Mouse (Mus musculus): ENCODE measurements around the gene D630045J12Rik.

D630045J12Rik gene

GRCm38 (mm10) chr6:38242295-38242830 lies 11.4 kb downstream of the D630045J12Rik start:
- no peak for DNase-seq

GRCm38 (mm10) chr6:38241508-38241907 lies 12.3 kb downstream of the D630045J12Rik start:
- no peak for DNase-seq

GRCm38 (mm10) chr6:38240618-38241017 lies 13.2 kb downstream of the D630045J12Rik start:
- no peak for DNase-seq

GRCm38 (mm10) chr6:38238382-38238781 lies 15.4 kb downstream of the D630045J12Rik start:
- peak; percentile 45 for DNase-seq

DNA sequence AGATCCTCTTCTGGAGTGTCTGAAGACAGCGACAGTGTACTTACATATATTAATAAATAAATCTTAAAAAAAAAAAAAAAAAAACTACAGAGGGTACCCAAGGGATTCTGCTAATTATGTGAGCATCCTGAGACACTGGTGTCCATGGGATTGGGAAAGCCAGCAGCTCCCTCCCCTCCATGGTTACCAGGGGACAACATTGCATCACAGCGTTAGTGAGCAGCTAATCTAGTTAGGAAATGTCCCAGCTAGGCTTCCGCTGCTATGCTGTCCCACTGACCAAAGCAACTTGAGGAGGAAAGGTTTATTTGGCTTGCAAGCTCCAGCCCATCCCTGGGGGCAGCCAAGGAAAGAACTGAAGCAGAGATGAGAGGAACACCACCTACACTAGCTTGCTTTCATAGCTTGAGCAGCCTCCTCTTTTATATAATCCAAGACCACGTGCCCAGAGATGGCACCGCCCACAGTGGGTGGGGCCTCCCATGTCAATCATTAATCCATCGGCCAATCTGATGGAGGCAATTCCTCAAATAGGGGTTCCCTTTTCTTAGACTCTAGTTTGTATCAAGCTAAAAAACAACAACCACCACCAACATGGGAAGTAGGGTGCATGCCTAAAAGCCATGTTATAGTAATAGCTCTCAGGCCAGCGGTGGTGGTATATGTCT lies 17.7 kb downstream of the D630045J12Rik start:
- no peak for DNase-seq

- DNase-seq = no peak
Measured at GRCm38 (mm10) chr6:38233803-38234202, 20.0 kb downstream of the D630045J12Rik start.

DNA sequence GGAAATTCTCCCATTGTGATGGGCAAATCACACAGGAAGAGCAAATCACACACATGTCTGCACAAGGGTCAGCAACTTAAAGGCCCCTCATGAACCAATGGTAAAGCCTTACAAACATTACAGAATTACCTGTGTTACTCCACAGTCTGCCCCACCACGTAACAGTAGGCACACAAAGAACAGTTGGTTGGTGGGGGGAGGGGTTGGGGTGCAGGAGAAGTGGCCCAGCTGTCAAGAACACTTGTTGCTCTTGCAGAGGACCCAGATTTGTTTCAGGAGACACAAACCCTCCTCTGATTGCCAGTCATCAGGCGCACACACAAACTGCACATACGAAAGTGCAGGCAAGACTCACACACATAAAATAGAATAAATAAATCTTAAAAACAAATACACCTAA lies 20.9 kb downstream of the D630045J12Rik start:
- DNase-seq = no peak

DNA sequence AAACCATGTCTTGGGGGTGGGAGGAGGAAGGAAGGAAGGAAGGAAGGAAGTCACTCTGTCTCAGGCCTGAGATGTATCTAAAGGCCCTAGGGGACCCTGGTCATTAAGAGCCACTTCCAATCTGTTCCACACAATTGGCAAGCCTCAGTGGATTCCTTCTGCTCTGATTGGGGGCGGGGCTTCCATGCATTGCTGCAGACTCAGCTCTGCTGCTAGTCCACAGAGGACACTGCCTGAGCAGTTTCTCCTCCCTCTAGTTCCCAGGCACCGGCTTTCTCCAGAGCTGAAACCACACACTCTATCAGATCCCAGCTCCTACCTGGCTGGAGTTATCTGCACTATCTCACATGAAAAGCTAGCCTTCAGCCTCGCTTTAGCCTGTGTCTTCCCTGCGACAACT lies 21.8 kb downstream of the D630045J12Rik start:
- no peak for DNase-seq

- no peak for DNase-seq
Measured at GRCm38 (mm10) chr6:38224079-38224478, 29.7 kb downstream of the D630045J12Rik start.

DNA sequence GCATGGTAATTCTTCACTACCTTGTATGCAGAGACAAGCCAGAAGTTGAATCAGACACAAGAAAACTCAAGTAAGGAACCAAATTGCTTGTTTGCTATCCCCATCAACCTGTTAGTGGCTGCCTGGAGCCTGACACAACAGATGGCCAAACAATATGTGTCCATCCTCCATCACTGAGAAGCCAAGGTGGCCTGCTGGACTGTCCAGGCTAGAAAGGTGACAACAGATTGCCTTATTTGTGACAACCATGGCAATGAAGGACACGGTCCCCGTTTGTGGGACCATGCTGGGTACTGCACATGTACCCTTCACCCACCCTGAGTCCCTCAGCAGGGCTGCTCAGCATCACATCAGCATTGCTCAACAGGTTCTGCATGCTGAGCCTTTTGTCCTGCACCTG lies 34.5 kb downstream of the D630045J12Rik start:
- peak; percentile 87 for DNase-seq

DNA sequence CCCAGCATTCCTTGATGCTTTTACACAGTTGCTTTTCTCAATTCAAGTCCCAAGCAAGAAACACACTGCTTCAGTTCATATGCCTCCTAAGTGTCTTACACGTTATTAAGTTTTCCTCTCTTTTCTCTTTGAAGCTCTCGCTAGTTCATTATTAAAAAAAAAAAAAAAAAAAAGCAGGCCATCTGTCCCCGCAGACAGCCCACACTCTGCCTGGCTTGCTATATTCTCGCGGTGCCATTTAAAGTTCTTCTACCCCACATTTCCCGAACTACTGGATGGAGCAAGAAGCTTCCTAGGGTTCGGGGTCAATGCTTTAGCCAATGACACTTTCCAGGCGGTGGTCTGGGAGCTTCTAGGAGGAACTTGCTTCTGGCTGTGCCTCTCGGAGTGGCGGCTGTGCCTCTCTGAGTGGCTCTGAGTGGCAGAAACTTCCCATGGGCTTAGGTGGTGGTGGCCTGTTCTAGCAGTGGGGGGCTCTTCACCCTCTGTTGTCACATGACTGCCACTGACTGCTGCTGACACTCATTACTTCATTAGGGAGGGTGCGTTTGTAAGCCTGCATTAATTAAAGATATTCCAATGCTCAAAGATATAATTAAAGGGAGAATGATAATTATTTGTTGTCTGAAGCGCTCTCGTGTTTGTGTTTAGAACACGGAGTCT lies 38.2 kb downstream of the D630045J12Rik start:
- no peak for DNase-seq

GRCm38 (mm10) chr6:38207621-38208020 lies 46.2 kb downstream of the D630045J12Rik start:
- DNase-seq = no peak

DNA sequence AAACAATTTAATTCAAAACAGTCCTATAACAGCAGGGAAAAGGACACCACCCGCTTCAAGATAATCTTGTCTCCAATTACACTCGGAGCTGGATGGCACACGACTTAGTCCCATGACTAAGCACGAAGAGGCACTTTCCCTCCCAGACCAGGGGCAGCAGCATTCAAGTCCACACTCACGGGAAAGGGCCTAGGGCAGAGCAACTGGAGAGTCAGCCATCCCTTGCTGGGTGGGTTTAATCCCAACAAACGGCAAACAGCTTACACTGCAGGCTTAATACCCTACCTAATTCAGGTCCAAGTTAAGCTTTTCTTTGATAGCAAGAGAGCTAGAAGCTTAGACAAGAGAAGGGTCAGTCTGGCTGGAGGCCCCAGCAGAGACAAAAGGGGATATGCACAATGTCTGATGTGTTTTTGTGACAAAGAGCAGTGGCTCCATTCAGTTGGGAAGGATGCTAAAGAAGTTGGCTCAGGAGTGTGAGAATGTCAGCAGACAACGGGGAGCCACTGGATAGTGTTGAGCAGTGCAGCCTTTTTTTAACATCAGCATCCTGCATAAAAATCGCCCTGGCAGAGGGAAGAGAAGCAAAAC lies 46.8 kb downstream of the D630045J12Rik start:
- no peak for DNase-seq

DNA sequence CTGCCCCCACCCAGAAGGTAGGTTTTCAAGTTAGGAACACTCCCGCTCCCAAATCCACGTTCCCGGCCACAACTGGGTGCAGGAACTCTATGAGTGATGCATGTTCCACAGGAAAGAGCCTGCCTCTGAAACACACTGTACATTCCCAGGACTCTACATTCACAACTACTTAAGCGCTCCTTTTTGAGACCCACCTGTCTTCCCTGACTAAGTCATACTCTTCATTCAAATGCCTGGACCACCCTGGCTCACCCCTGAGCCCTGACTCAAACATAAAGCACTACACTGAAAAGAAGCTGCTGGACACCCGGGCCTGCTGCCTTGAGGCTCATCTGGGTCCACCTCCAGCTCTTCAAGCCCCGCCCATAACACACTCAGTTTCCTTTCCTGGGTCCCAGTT lies 48.4 kb downstream of the D630045J12Rik start:
- DNase-seq = no peak

GRCm38 (mm10) chr6:38203820-38204219 lies 50.0 kb downstream of the D630045J12Rik start:
- DNase-seq = no peak

- DNase-seq = no peak
Measured at GRCm38 (mm10) chr6:38202816-38203215, 51.0 kb downstream of the D630045J12Rik start.

DNA sequence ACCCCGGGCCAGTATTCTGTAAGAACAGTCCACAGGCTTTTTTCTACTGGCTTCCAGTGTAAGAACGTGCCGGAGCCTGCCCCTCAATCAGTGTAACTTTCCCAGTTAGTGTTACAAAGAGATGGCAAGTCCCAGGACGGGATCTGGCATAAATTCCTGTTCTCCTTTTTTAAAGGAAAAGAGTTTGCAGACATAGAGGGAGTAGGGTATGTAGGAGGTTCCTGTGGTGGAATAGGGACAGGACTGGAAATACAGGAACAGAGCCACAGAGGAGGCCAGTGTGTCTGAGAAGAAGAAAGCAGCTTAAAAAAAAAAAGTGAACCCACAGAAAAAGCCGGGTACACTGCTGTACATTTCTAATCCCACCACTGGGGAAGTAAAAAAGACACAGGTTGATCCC lies 52.3 kb downstream of the D630045J12Rik start:
- no peak for DNase-seq

DNA sequence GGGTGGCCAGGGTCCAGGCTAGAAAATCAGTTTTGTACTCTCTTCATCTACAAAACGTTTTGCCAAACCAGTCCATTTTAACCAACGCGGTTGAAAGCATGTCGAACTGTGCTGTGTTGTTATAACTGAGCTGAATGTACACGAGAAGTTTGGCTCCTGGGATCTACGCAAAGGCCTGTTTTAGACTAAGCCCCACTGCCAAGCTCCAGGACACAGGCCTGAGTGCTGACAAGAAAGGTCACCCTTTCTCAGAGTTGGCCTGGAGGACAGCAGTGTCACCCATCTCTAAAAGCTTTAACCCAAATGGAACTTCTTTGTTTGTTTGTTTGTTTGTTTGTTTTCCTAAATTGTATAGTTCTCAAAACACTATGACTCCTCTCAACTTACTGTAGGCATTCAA lies 54.2 kb downstream of the D630045J12Rik start:
- DNase-seq = no peak

- DNase-seq = no peak
Measured at GRCm38 (mm10) chr6:38198727-38199126, 55.1 kb downstream of the D630045J12Rik start.

DNA sequence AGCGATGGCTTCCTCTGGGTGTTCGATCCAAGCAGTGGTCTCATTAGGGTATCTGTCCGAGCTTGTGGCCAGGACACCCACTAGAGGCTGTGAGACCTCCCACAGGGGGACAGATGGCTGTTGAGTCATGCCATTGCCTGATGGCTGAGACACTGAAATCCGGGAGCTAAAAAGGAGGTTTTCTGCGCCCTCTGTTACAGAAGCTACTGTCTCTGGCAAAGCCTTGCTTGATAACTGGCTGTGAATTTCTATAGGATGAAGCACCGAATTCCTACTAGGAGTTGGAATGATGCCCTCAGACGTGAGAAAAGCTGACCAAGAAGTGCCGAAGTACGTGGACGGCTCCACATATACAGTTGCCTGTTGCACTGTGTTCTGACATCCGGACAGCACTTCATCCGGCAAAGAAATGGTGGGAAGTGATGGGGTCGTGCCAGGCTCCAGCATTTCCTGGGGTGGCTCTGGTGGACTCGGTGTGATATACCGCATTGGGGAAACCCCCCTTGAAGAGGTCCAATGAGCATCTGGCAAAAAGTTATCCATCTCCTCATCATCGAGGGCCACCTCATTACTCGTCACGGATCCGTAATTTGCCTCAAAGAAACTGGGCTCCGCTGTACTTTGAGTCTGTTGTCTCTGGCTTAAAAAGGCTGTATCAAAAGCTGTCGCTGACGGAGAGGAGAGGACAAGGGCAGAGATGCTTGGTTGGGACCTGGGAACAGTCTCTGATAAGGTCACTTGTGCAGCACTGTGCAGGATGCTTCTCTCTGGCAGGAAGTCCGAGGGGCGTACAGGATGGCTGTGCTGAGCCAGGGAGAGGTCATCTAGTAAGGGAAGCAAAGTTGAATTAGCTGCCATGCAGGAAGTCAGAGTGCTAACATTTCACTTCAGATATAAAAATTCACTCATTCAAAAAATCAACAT lies 57.3 kb downstream of the D630045J12Rik start:
- DNase-seq = peak; percentile 88

DNA sequence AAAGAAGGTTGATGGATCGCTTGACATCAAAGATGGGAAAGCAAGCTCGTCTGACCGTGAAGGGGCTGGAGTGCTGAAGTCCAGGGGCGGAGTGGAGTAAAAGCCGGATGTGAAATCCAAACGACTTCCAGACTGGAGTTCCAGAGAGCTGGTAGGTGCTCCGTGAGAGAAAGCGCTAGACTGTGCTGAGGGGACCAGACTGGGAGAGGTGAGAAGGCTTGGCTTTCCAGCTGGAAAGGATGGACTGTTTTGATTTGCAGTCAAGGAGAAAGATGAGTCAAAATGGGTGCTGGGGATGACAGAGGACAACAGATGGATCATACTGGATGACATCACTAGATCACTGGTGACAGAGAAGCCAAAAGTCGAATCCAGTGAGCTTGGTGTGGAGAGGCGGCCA lies 58.5 kb downstream of the D630045J12Rik start:
- no peak for DNase-seq

DNA sequence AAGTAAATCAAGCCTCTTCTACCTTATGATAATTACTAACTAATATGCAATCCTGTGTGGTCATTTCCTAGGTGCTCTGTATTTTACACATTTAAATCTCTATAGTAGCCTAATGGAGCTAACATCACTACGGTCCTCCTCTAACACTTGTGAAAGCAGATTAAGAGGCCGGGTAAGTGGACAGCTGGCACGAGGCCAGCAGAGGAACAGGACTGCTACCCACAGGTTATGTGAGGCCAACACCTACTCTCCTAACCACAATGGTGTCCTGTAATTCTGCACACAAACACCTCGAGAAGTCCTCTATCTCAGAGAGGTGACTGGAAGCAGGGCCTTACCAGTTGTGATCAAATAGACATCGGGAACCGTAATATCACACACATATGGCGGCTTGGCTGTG lies 59.8 kb downstream of the D630045J12Rik start:
- DNase-seq = no peak

- DNase-seq = no peak
Measured at GRCm38 (mm10) chr6:38192952-38193351, 60.9 kb downstream of the D630045J12Rik start.
